Mouse (Mus musculus): Measurements from ENCODE around the gene Scnn1b. TPM values are rescaled to one million over a fixed set of nuclear protein-coding genes. Genes with fewer than 3 reads are reported as not detected.

The Scnn1b gene
- total and polyA plus RNA-seq, 3 experiments = not detected

DNA sequence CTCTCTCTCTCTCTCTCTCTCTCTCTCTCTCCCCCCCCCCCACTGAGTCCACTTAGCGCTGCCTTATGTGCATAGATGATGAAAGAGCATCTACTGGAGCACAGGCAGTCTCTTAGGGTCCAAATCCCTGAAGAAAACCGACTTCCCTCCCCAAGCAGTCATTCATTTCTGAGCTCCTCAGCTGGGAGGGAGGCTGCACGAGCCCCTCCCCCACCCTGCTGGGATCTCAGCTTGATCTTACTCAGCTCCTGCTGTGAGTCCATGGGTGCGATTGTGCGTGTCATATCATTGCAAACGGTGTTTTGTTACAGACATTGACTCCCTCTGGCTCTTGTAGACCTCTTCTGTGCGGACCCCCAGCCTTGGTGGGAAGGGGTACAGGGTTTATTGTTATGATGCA, 35.1 kb downstream of the Scnn1b start (continued):
- TF ChIP-seq MAX (IDR thresholded peaks at IDR 0.05; ENCODE audit: low read length) = no peak

DNA sequence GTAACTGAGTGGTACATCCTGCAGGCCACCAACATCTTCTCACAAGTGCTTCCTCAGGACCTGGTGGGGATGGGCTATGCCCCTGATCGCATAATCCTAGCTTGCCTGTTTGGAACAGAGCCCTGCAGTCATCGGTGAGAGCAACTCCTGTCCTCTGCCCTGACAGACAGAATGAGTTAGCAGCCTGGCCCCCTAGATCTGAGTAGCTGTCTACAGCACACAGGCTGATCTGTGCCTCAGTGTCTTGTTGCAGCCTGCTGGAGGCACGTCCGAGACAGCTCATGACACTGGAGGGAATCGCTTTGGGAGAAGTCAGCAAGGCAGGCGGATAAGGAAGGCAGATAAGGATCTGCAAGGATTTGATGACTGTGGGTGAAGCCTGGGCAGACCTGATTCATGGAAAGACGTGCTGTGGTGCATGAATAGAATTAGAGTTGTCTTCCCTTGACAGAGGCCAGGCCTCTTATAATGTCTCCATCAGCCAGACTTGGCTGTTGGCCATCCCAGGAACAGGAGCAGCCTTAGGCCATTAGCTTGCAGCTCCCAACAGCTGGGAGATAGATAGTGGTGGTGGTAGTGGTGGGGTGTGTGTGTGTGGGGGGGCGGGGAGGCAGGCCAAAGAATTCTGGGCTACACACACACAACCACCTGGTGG, 38.0 kb downstream of the Scnn1b start:
- TF ChIP-seq MAZ (IDR thresholded peaks at IDR 0.05; ENCODE audit: low read depth, low read length) (no peak), TCF12 (IDR thresholded peaks at IDR 0.05; ENCODE audit: low read depth, low read length) (no peak), MXI1 (IDR thresholded peaks at IDR 0.05; ENCODE audit: low read depth, low read length) (no peak), MAX (IDR thresholded peaks at IDR 0.05; ENCODE audit: low read length) (no peak), MYC (IDR thresholded peaks at IDR 0.05; ENCODE audit: low read depth, low read length) (no peak), POLR2AphosphoS5 (IDR thresholded peaks at IDR 0.05; ENCODE audit: borderline replicate concordance, low read depth, low read length) (no peak), SIN3A (IDR thresholded peaks at IDR 0.05; ENCODE audit: low read length) (no peak), EP300 (IDR thresholded peaks at IDR 0.05; ENCODE audit: low read depth in 1 of 2, low read length in 2 of 2) (no peak), E2F4 (IDR thresholded peaks at IDR 0.05; ENCODE audit: borderline replicate concordance, low read depth, low read length) (no peak), POLR2AphosphoS2 (IDR thresholded peaks at IDR 0.05; ENCODE audit: low read length) (no peak), HCFC1 (IDR thresholded peaks at IDR 0.05; ENCODE audit: low read depth, low read length) (no peak), ETS1 (IDR thresholded peaks at IDR 0.05; ENCODE audit: low read depth, low read length) (no peak), USF2 (IDR thresholded peaks at IDR 0.05; ENCODE audit: borderline replicate concordance in 1 of 2, insufficient read depth in 1 of 2, low read depth in 1 of 2, low read length in 2 of 2) (no peak), ZKSCAN1 (IDR thresholded peaks at IDR 0.05; ENCODE audit: low read depth, low read length) (no peak), RCOR1 (IDR thresholded peaks at IDR 0.05; ENCODE audit: low read depth, low read length) (no peak), GABPA (IDR thresholded peaks at IDR 0.05; ENCODE audit: low read depth, low read length) (no peak)
- Histone ChIP-seq H3K9me3 (replicated peaks; ENCODE audit: insufficient read depth, low read length) (no peaks in the 10 kb centered on the region), H3K36me3 (ENCODE audit: control insufficient read depth in 1 of 2, insufficient read depth in 2 of 2, low read length in 2 of 2) (no peaks in the 10 kb centered on the region), H3K4me3 (ENCODE audit: control insufficient read depth in 1 of 2, insufficient read depth in 1 of 2, low read depth in 2 of 2, low read length in 2 of 2) (no peak overlapping the region), H3K4me1 (ENCODE audit: control insufficient read depth in 1 of 2, insufficient read depth in 2 of 2, low read length in 2 of 2) (no peaks in the 10 kb centered on the region), H3K27ac (ENCODE audit: control insufficient read depth, low read depth, low read length) (no peak overlapping the region), H3K27me3 (ENCODE audit: control insufficient read depth in 1 of 2, insufficient read depth in 2 of 2, low read length in 2 of 2) (0 out of 4 replicates have a peak, but pooled peaks cover 0 to 2% of the 10 kb centered on the region in 2 experiments), H3K9ac (ENCODE audit: control insufficient read depth, low read depth, low read length, poor library complexity, severe bottlenecking) (no peak overlapping the region), H3K79me2 (ENCODE audit: control insufficient read depth, insufficient read depth, low read length, poor library complexity) (no peaks in the 10 kb centered on the region)
- no peak for DNase-seq (ENCODE audit: low read depth, low spot score)

DNA sequence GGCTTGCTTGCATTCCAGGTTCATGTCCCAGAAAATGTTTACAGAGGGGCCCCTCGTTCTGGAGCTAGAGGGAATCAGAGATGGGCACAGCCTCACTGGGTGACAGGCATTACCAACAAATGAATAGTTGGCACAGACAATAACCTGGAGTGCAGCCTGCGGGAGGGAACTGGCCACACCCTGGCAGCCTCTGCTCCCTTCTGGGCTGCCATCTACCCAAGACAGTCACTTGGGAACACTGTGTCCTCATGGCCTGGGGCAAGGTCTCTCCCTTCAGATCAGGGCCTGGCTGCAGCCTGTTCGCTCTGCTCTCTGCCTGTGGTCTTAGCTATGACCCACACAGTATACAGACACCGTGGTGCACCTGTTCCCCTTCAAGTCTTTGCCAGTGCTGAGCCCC, 42.0 kb downstream of the Scnn1b start:
- H3K27ac ChIP-seq (ENCODE audit: control insufficient read depth, low read depth, low read length) = no peak overlapping the region
- H3K4me1 ChIP-seq (ENCODE audit: control insufficient read depth in 1 of 2, insufficient read depth in 2 of 2, low read length in 2 of 2) = no peaks in the 10 kb centered on the region
- H3K9ac ChIP-seq (ENCODE audit: control insufficient read depth, low read depth, low read length, poor library complexity, severe bottlenecking) = no peak overlapping the region
- H3K4me3 ChIP-seq (ENCODE audit: control insufficient read depth in 1 of 2, insufficient read depth in 1 of 2, low read depth in 2 of 2, low read length in 2 of 2) = no peak overlapping the region
- H3K27me3 ChIP-seq (ENCODE audit: control insufficient read depth in 1 of 2, insufficient read depth in 2 of 2, low read length in 2 of 2) = no peaks in the 10 kb centered on the region
- no peak for TF ChIP-seq JUND (IDR thresholded peaks at IDR 0.05; ENCODE audit: low read depth, low read length)
- TF ChIP-seq MAZ (IDR thresholded peaks at IDR 0.05; ENCODE audit: low read depth, low read length) = no peak
- no peak for TF ChIP-seq MYC (IDR thresholded peaks at IDR 0.05; ENCODE audit: low read depth, low read length)
- TF ChIP-seq E2F4 (IDR thresholded peaks at IDR 0.05; ENCODE audit: borderline replicate concordance, low read depth, low read length) = no peak
- TF ChIP-seq POLR2A (IDR thresholded peaks at IDR 0.05; ENCODE audit: control insufficient read depth in 1 of 2, insufficient read depth in 1 of 2, low read depth in 1 of 2, low read length in 2 of 2, poor library complexity in 1 of 2) = no peak
- no peak for TF ChIP-seq MEF2A (IDR thresholded peaks at IDR 0.05; ENCODE audit: extremely low read depth, insufficient replicate concordance, low read depth, low read length, poor library complexity, severe bottlenecking)
- no peak for TF ChIP-seq TAL1 (IDR thresholded peaks at IDR 0.05; ENCODE audit: low read length)
- TF ChIP-seq GABPA (IDR thresholded peaks at IDR 0.05; ENCODE audit: low read depth, low read length) = no peak
- TF ChIP-seq TBP (IDR thresholded peaks at IDR 0.05; ENCODE audit: low read depth, low read length) = no peak
- no peaks in the 10 kb centered on the region for H3K79me2 ChIP-seq (ENCODE audit: control insufficient read depth, insufficient read depth, low read length, poor library complexity)
- no peaks in the 10 kb centered on the region for H3K36me3 ChIP-seq (ENCODE audit: control insufficient read depth in 1 of 2, insufficient read depth in 2 of 2, low read length in 2 of 2)
- DNase-seq (ENCODE audit: low read depth, low spot score) = no peak
- no peaks in the 10 kb centered on the region for H3K9me3 ChIP-seq (replicated peaks; ENCODE audit: insufficient read depth, low read length)
